Mouse (Mus musculus) lung, embryonic 16.5 days (tissue): ENCODE results near the gene Olfr206. TPM values are rescaled to one million over a fixed set of nuclear protein-coding genes. Genes with fewer than 3 reads are reported as not detected.
"Not testable (repeated sequence)": the region's sequence is repeated elsewhere in the genome, so short reads cannot be mapped to it uniquely, and the experiment has no call there.

ENCODE experiments used
- ATAC-seq: fragments of 200-750 bp; cut with Nextera tagmentation; 2 replicates; pipeline ENCODE4 v1.8.0; 2017; ENCODE audit warnings: low read depth, mild to moderate bottlenecking, moderate library complexity
- H3K27ac ChIP-seq: fragments of 300-500 bp; sonication (generic); 2 replicates; pipeline ENCODE4 v1.5.1; 2014; ENCODE audit warnings: mild to moderate bottlenecking, control low read depth, low read length
- H3K27me3 ChIP-seq: fragments of 300-500 bp; sonication (generic); 2 replicates; pipeline ENCODE4 v1.6.1; 2014; ENCODE audit warnings: low read depth, low read length, mixed read lengths; ENCODE audit not compliant: control insufficient read depth, insufficient read depth
- H3K36me3 ChIP-seq: fragments of 300-500 bp; sonication (generic); 2 replicates; pipeline ENCODE4 v1.6.1; 2014; ENCODE audit warnings: low read length; ENCODE audit not compliant: control insufficient read depth, insufficient read depth
- H3K4me1 ChIP-seq: fragments of 300-500 bp; sonication (generic); replicated peaks from 2 replicates; pipeline ENCODE4 v1.6.1; 2014; ENCODE audit warnings: low read length, mixed read lengths; ENCODE audit not compliant: control insufficient read depth, insufficient read depth
- H3K4me2 ChIP-seq: fragments of 300-500 bp; sonication (generic); 2 replicates; pipeline ENCODE4 v1.6.1; 2014; ENCODE audit warnings: low read depth, low read length, control low read depth
- H3K4me3 ChIP-seq: fragments of 300-500 bp; sonication (generic); 2 replicates; pipeline ENCODE4 v1.5.1; 2014; ENCODE audit warnings: mild to moderate bottlenecking, low read length, control low read depth
- H3K9ac ChIP-seq: fragments of 300-500 bp; sonication (generic); 2 replicates; pipeline ENCODE4 v1.6.1; 2014; ENCODE audit warnings: low read length, control low read depth
- H3K9me3 ChIP-seq: fragments of 300-500 bp; sonication (generic); 2 replicates; pipeline ENCODE4 v1.6.1; 2016; ENCODE audit warnings: low read length; ENCODE audit not compliant: control insufficient read depth
- WGBS: fragments of 180-500 bp; shearing (Covaris S2); extraction: QIAGEN DNeasy Blood & Tissue Kit; methylation state at CpG from one replicate; pipeline ENCODE4 v1.1.7; 2014; 5-methylcytosine and 5-hydroxymethylcytosine counted together
- polyA plus RNA-seq: library from polyadenylated mRNA; unstranded; fragments of >200 nt; fragmentation: Nextera tagmentation; extraction: Ambion mirVana; gene quantifications from 2 replicates; pipeline ENCODE4 v1.2.1, GENCODE M21; 2015

Olfr206 gene
- not detected in 2 replicates for polyA plus RNA-seq

- no peak for ATAC-seq
- H3K9ac ChIP-seq, result no peak within 1 kb of the TSS
- WGBS, result 78% methylated on average over 1 of the region's 1 CpGs
- H3K36me3 ChIP-seq, result no peaks in the 10 kb centered on the region
- H3K4me3 ChIP-seq, result no peak within 1 kb of the TSS
- no peak within 1 kb of the TSS for H3K27ac ChIP-seq
- no peaks in the 10 kb centered on the region for H3K4me1 ChIP-seq
- no peaks in the 10 kb centered on the region for H3K27me3 ChIP-seq
- H3K4me2 ChIP-seq, result no peak within 1 kb of the TSS
- no peaks in the 10 kb centered on the region for H3K9me3 ChIP-seq
Observed at GRCm38 (mm10) chr16:59349146-59349545, at the start of gene Olfr206. Gene Olfr206, minus strand, starts transcription at chr16:59349246.

GRCm38 (mm10) chr16:59393300-59393699 lies 44.3 kb upstream of the Olfr206 start:
- no peaks in the 10 kb centered on the region for H3K27me3 ChIP-seq
- H3K27ac ChIP-seq, result no peak overlapping the region
- ATAC-seq, result peak; percentile 59; the same call in 1 of the 2 replicates
- no peak overlapping the region for H3K4me2 ChIP-seq
- 35% methylated on average over 3 of the region's 3 CpGs for WGBS
- H3K4me1 ChIP-seq, result no peaks in the 10 kb centered on the region
- H3K9ac ChIP-seq, result no peak overlapping the region
- no peaks in the 10 kb centered on the region for H3K36me3 ChIP-seq
- no peaks in the 10 kb centered on the region for H3K9me3 ChIP-seq
- no peak overlapping the region for H3K4me3 ChIP-seq

GRCm38 (mm10) chr16:59363893-59364292 lies 14.8 kb upstream of the Olfr206 start, which contains the start of gene Olfr209:
Gene Olfr209, minus strand, starts transcription at chr16:59363993.
- WGBS, result 65% methylated on average over 2 of the region's 2 CpGs
- Histone ChIP-seq H3K4me3 (no peak within 1 kb of the TSS), H3K4me1 (no peaks in the 10 kb centered on the region), H3K27me3 (no peaks in the 10 kb centered on the region), H3K27ac (no peak within 1 kb of the TSS), H3K36me3 (no peaks in the 10 kb centered on the region), H3K9me3 (no peaks in the 10 kb centered on the region), H3K9ac (no peak within 1 kb of the TSS), H3K4me2 (no peak within 1 kb of the TSS)
- no peak for ATAC-seq

- no peak for ATAC-seq
- Histone ChIP-seq H3K27me3 (no peaks in the 10 kb centered on the region), H3K9me3 (no peaks in the 10 kb centered on the region), H3K4me2 (no peak within 1 kb of the TSS), H3K36me3 (no peaks in the 10 kb centered on the region), H3K27ac (no peak within 1 kb of the TSS), H3K4me3 (no peak within 1 kb of the TSS), H3K4me1 (no peaks in the 10 kb centered on the region), H3K9ac (no peak within 1 kb of the TSS)
Observed at GRCm38 (mm10) chr16:59331038-59331437, 18.0 kb downstream of the Olfr206 start, which contains the start of gene Olfr205. Gene Olfr205, minus strand, starts transcription at chr16:59331138.

GRCm38 (mm10) chr16:59323262-59323661 lies 25.8 kb downstream of the Olfr206 start:
- not testable (repeated sequence) for H3K4me1 ChIP-seq, H3K9ac ChIP-seq, H3K4me2 ChIP-seq, H3K9me3 ChIP-seq, H3K27ac ChIP-seq, H3K36me3 ChIP-seq, ATAC-seq, H3K27me3 ChIP-seq, H3K4me3 ChIP-seq
- 29% methylated on average over 1 of the region's 1 CpGs for WGBS

GRCm38 (mm10) chr16:59318148-59318547 lies 30.9 kb downstream of the Olfr206 start, which contains the start of gene Olfr204:
Gene Olfr204, minus strand, starts transcription at chr16:59318248.
- no peak for ATAC-seq
- Histone ChIP-seq H3K4me2 (no peak within 1 kb of the TSS), H3K9ac (no peak within 1 kb of the TSS), H3K9me3 (no peaks in the 10 kb centered on the region), H3K27ac (no peak within 1 kb of the TSS), H3K36me3 (no peaks in the 10 kb centered on the region), H3K27me3 (no peaks in the 10 kb centered on the region), H3K4me3 (no peak within 1 kb of the TSS), H3K4me1 (no peaks in the 10 kb centered on the region)

GRCm38 (mm10) chr16:59298581-59298980 lies 50.5 kb downstream of the Olfr206 start, which contains the start of gene Olfr203:
Gene Olfr203, plus strand, starts transcription at chr16:59298881.
- no peaks in the 10 kb centered on the region for H3K36me3 ChIP-seq
- 75% methylated on average over 2 of the region's 2 CpGs for WGBS

More at GRCm38 (mm10) chr16:59298581-59298980, 50.5 kb downstream of the Olfr206 start, which contains the start of gene Olfr203:
- Histone ChIP-seq H3K4me2 (no peak within 1 kb of the TSS), H3K27me3 (no peaks in the 10 kb centered on the region), H3K4me3 (no peak within 1 kb of the TSS), H3K27ac (no peak within 1 kb of the TSS), H3K9ac (no peak within 1 kb of the TSS), H3K4me1 (no peaks in the 10 kb centered on the region), H3K9me3 (no peaks in the 10 kb centered on the region)
- no peak for ATAC-seq

Other genes starting within 250 kb of the Olfr206 start
- not detected in 2 replicates for gene Olfr193, start 237.4 kb downstream of the Olfr206 start, polyA plus RNA-seq
- not detected in 2 replicates for gene Olfr194, start 228.2 kb downstream of the Olfr206 start, polyA plus RNA-seq
- gene Olfr195, start 202.2 kb downstream of the Olfr206 start, polyA plus RNA-seq, result not detected in 2 replicates
- not detected in 2 replicates for gene Olfr196, start 178.8 kb downstream of the Olfr206 start, polyA plus RNA-seq
- gene Olfr198, start 145.7 kb downstream of the Olfr206 start, polyA plus RNA-seq, result not detected in 2 replicates
- gene Olfr199, start 129.5 kb downstream of the Olfr206 start, polyA plus RNA-seq, result not detected in 2 replicates
- gene Olfr201, start 76.6 kb downstream of the Olfr206 start, polyA plus RNA-seq, result not detected in 2 replicates
- gene Olfr202, start 62.5 kb downstream of the Olfr206 start, polyA plus RNA-seq, result not detected in 2 replicates
- gene Olfr203, start 50.4 kb downstream of the Olfr206 start, polyA plus RNA-seq, result not detected in 2 replicates
- gene Olfr204, start 31.0 kb downstream of the Olfr206 start, polyA plus RNA-seq, result not detected in 2 replicates
- gene Olfr205, start 18.1 kb downstream of the Olfr206 start, polyA plus RNA-seq, result not detected in 2 replicates
- not detected in 2 replicates for gene Olfr209, start 14.7 kb upstream of the Olfr206 start, polyA plus RNA-seq
- gene Gabrr3, start 58.1 kb upstream of the Olfr206 start, polyA plus RNA-seq, result not detected in 2 replicates
- gene Riox2, start 122.5 kb upstream of the Olfr206 start, polyA plus RNA-seq, result 24.9 and 26.6 TPM in 2 replicates